Mouse (Mus musculus) c-Kit-positive CD71-positive TER-119-positive erythroid progenitor cells, embryonic 14.5 days (primary cell): ENCODE data around the gene Diexf.

ENCODE experiments used
- DNase-seq: peaks from one replicate; pipeline ENCODE4 v3.0.0-alpha.2; 2013; ENCODE audit warnings: low spot score

Gene Diexf

GRCm38 (mm10) chr1:193129786-193130455, at the start of gene Diexf:
TSS of gene Diexf (minus strand) at chr1:193130272.
- DNase-seq: peak; percentile 99

DNA sequence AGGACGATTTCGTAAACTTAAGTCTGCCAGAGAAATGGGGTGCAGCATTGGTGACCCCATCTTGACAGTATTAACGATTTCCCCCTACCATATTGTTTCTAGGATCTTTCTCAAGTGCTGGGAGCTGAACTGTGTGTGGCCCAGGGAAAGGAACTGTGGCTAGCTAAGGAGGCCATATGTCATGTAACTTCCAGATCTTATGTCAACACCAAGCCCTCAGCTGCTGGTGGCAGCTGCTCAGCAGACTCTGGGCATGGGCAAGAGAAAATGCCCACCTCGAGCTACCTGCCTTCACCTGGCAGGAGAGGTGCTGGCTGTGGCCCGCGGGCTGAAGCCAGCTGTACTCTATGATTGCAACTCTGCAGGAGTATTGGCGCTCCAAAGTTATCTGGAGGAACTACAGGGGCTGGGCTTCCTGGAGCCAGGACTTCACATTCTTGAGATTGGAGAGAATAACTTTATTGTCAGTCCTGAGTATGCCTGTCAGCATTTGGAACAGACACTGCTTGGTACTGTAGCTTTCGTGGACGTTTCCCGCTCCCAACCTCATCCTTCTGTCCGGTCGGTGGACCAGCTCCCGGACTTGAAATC, 44.2 kb upstream of the Diexf start:
- DNase-seq: no peak

DNA sequence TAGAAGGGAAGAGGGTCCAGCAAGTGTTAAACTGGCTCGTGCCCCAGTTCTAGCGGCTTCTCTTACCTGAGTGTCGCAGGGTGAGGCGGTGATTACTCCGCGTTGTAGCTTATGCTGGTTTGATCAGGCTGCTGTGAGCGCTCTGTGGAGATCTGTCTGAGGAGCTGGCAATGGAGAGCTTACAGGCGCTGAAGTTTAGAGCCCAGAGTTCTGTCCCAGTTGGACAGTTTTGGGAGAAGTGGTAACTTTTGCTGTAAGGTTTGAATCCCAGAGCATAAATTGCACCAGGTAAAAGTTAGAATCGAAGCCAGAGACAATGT, 43.7 kb upstream of the Diexf start:
- no peak for DNase-seq

DNA sequence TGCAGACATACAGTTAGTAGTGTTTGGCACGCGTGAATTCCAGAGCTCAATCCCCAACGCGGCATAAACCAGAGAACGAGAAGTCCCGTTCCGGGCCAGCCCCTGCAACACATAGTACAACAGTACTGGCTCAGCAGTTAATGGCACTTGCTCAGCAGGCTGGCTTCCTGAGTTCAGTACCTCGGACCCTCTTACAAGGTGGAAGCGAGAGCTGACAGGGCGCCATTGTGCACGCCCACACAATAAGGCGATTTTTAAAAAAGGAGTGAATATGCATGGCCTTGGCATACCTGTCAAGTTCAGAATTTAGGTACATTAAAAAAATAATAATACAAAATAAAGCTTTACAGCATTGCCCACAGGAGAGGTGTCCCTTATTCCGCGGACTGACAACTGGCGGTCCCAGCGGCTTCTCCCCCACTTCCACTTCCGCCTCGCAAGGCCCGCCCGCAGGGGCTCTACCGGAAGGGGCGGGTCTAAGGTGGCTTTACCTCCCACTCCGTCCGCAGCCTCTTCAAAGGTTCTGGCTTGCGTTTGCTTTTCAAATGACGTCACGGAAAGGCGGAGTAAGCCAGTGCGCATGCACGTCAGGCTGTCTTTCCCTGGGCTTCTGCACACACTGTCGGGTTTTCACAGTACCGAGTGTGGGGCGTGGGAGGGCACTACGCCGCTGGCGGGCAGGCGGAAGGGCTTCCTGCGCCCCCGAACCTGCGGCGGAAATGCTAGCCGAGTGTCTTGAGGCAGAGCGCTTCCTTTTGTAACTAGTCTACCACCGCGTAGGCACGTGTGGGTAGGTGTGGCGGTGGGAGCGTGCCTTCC, 43.1 kb upstream of the Diexf start:
- peak; percentile 98 for DNase-seq

- DNase-seq: no peak
Measured at GRCm38 (mm10) chr1:193169856-193170255, 39.8 kb upstream of the Diexf start.

GRCm38 (mm10) chr1:193169228-193169627, 39.2 kb upstream of the Diexf start:
- no peak for DNase-seq

DNA sequence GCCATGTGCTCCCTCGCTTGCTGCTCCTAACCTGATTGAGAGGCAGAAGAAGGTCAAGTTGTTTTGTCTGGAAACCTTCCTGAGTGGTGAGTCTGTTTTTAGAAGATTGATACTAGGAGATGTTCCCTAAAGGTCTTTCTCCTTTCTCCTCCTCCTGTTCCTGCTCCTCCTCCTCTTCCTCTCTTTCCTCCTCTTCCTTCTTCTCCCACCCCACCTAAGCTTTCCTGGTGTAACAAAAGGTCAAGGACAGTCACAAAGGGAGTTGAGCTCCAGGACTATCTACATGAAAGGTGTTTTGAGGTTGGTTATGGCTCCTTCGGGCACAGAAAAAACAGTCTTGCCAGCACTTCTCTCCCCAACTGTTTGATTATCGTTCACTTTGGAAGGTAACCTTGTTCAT, 37.7 kb upstream of the Diexf start, which contains the start of gene A130010J15Rik:
TSS of gene A130010J15Rik (plus strand) at position 301 of the 400 bp plus-strand sequence.
- DNase-seq: no peak

- DNase-seq: peak; percentile 42
Measured at GRCm38 (mm10) chr1:193160317-193161032, 30.4 kb upstream of the Diexf start.

GRCm38 (mm10) chr1:193159613-193160012, 29.5 kb upstream of the Diexf start:
- DNase-seq: no peak

- DNase-seq: no peak
Measured at GRCm38 (mm10) chr1:193159163-193159562, 29.1 kb upstream of the Diexf start.

GRCm38 (mm10) chr1:193157111-193157492, 27.0 kb upstream of the Diexf start:
- DNase-seq: no peak

- no peak for DNase-seq
Measured at GRCm38 (mm10) chr1:193156316-193157110, 26.4 kb upstream of the Diexf start.

DNA sequence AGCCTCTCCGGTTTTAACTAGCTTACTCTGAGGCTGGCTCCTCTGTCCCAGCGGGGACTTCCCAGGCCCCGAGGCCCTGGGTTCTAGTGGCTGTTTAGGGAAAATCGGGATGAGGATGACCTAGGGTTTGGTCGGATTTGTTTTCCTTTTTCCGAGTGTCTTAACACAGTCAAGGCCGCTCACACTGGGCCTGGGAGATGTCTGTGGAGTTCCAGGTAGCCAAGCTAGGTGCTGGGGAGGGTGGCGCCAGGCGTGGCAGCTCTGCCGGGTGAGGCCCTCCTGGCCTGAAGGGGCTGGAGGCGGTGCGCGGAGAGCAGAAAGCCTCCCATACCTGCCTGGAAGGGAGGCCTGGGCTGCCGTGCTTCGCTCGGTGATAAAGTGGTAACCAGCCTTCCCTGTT, 23.5 kb upstream of the Diexf start:
- no peak for DNase-seq

DNA sequence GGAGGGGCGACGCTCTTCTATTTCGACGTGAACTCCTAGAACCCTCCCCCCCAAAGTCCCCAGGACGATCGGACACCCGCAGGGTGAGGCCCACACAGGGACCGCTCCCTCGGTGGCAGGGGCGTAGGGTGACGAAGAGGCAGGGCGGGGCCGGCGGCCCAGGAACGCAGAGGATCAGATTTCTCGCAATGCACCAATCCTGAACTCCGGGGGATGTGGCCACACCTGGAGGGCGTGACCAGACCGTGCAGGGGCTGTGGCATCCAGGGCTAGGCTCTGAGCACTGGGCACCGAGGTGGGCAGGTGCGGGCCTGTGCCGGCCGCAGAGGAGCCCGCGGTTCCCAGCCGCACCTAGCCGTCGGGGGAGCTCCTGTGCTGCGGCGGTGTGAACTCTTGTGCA, 22.8 kb upstream of the Diexf start, which contains the start of gene Irf6:
TSS of gene Irf6 (plus strand) at position 240 of the 400 bp plus-strand sequence.
- DNase-seq: no peak

DNA sequence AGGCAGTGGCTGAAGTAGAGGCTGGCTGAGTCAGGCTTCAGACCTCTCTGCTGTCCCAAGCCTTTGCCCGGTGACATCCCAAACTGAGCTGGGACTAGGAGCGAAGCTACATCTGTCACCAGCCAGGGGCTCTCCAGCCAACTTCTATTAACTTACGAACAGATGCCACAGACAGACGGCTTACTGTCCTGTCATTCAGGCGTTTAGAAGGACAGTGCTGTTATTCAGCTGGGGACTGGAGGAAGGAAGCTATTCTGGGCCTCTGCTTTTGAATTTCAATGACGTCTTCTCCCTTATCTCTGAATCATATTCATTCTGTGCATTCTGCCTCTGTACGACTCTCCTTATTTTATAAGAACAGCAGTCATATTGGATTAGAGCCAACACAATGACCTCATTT, 21.1 kb upstream of the Diexf start:
- DNase-seq: no peak

DNA sequence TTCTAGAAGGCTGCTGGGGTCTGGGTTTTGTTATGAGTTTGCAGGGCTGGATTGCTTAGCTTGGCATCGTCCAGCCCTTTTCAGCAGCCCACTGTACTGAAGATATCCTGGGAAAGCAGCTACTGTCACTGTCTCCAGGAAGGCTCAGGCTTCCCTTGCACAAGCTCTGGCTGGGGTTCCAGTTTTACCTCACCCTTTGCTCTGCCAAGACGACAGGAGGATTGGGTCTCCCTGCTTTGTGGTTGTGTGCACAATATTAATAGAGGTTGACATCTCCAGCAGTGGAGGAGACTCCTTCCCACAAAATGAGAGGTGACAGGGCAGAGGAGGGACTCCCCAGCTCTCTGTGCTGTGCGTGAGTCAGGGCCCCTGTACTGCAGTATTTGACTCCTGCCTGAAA, 19.2 kb upstream of the Diexf start:
- DNase-seq: no peak

DNA sequence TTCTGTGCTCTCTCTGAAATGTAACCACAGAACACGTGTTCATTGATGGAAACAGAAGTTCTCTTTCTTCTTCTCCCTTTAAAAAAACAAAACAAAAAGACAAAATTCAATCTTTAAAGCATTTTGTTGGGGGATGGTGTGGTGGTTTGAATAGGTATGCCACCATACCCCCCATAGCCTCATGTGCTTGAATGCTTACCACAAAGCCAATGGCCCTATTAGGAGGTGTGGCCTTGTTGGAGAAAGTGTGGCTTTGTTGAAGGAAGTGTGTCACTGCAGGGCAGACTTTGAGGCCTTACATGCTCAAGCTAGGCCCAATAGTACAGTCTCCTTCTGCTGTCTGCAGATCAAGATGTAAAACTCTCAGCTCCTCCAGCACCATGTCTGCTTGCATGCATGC, 16.3 kb upstream of the Diexf start:
- DNase-seq: no peak

DNA sequence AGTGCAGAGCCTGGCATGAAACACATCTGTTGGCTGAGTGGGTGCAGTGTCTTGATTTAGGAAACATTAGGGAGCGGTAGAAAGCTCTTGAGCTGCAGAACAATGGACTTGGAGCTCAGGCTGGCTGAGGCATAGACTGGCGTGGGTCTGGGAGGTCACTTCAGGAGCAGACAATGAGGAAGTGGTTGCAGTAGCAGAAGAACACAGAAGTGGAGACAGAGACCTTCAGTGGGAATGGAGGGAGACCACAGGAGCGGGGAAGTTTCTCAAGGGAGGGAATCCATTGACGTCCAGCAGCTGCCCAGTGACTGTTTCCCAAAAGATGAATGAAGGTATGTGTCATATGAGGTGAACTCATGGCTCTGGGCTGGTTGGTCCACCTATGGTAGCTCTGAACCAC, 15.0 kb upstream of the Diexf start:
- no peak for DNase-seq

DNA sequence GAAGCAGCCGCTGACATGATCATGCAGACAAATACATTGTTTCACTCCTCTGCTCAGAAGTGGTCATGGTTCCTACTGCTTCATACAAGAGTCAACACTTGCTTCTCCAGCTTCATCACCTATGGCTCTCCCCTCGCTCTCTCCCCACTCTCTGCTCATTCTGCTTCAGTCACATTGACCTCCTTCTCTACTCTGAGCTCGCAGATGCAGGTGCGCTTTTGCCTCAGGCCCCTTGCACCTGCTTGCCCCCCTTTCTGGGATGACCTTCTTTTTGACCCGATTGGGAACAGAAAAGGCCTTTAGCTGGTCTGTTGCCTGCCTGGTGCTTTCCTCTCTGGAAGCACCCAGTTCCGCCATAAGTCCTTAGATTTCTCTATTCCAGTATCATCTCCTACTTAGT, 14.4 kb upstream of the Diexf start:
- no peak for DNase-seq

- DNase-seq: no peak
Measured at GRCm38 (mm10) chr1:193142517-193143062, 12.5 kb upstream of the Diexf start.

DNA sequence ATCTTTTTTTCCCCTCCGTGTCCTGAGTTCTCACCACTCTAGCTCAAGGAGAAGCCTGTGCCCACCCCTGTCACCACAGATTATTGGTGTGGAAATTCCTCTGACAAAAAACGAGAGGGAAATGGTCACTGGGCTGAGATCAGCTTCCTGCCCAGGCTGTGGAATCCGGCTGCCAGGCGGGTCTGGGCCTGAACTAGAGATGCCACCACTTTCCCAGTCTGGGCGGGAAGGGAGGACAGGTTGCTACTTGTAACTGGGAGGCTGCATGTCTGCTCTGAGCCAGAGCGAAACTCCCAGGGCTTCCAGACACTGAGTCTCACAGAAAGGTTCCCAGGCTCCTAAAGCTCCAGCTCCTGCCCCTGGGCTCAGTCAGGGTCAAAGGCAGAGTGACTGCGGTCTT, 11.0 kb upstream of the Diexf start:
- DNase-seq: no peak
